Mouse (Mus musculus) CH12.LX (cell line): Measurements from ENCODE around the gene AL732309.1. TPM values are rescaled to one million over a fixed set of nuclear protein-coding genes. Genes with fewer than 3 reads are reported as not detected.

Source experiments
- DNase-seq: peaks from one replicate; pipeline ENCODE4 v3.0.0-alpha.2; 2013; ENCODE audit errors: extremely low read depth
- H3K27ac ChIP-seq: 2 replicates; pipeline ENCODE4 v1.5.1; 2012; ENCODE audit warnings: low read depth, mild to moderate bottlenecking, control low read depth, moderate library complexity; ENCODE audit not compliant: insufficient read depth
- H3K27me3 ChIP-seq: replicated peaks from 2 replicates; pipeline ENCODE3; 2012; ENCODE audit warnings: inconsistent platforms
- H3K36me3 ChIP-seq, 2 experiments: replicated peaks in 1 of 2; 2 replicates each; pipeline versions ENCODE3 to v1.6.1; 2012; ENCODE audit warnings: inconsistent platforms in 1 of 2, low read length in 1 of 2, mild to moderate bottlenecking in 1 of 2, mixed read lengths in 1 of 2, moderate library complexity in 1 of 2; ENCODE audit not compliant: control insufficient read depth in 1 of 2, insufficient read depth in 1 of 2
- H3K4me1 ChIP-seq, 2 experiments: 2 replicates each; pipeline ENCODE4 v1.6.1; 2012; ENCODE audit warnings: inconsistent platforms in 1 of 2, moderate library complexity in 1 of 2; ENCODE audit not compliant: insufficient read depth in 2 of 2, control insufficient read depth in 1 of 2
- H3K4me2 ChIP-seq: 2 replicates; pipeline ENCODE4 v1.6.1; 2012; ENCODE audit warnings: low read depth, mild to moderate bottlenecking, control low read depth; ENCODE audit not compliant: poor library complexity, insufficient read depth, severe bottlenecking
- H3K4me3 ChIP-seq, 3 experiments: fragments of 150-350 bp in 1 of 3; sonication (generic) in 1 of 3; replicated peaks in 1 of 3; 2 replicates each; pipeline versions ENCODE3 to v1.5.1; 2011 to 2012; ENCODE audit warnings: low read depth in 2 of 3, low read length in 2 of 3, mild to moderate bottlenecking in 2 of 3, moderate library complexity in 2 of 3, control low read depth in 1 of 3, improper control_type of control experiment in 1 of 3, inconsistent platforms in 1 of 3, mixed read lengths in 1 of 3; ENCODE audit not compliant: poor library complexity in 1 of 3
- H3K79me2 ChIP-seq: replicated peaks from 2 replicates; pipeline ENCODE4 v1.6.1; 2012; ENCODE audit warnings: mild to moderate bottlenecking, moderate library complexity; ENCODE audit not compliant: control insufficient read depth, poor library complexity, insufficient read depth, severe bottlenecking; ENCODE audit errors: extremely low read depth
- H3K9ac ChIP-seq: 2 replicates; pipeline ENCODE4 v1.6.1; 2012; ENCODE audit warnings: low read depth, mild to moderate bottlenecking, control low read depth, moderate library complexity; ENCODE audit not compliant: insufficient read depth
- H3K9me3 ChIP-seq: replicated peaks from 2 replicates; pipeline ENCODE3; 2012; ENCODE audit warnings: low read length, inconsistent platforms, mixed read lengths
- CHD1 ChIP-seq: IDR thresholded peaks from 2 replicates; pipeline ENCODE4 v1.6.1; 2012; ENCODE audit warnings: low read depth, low read length, improper control_type of control experiment, inconsistent platforms
- CHD2 ChIP-seq: IDR thresholded peaks from 2 replicates; pipeline ENCODE4 v1.6.1; 2011; ENCODE audit warnings: low read length, improper control_type of control experiment
- CTCF ChIP-seq, 2 experiments: IDR thresholded peaks in 1 of 2; conservative IDR thresholded peaks in 1 of 2; 2 replicates each; pipeline ENCODE4 v1.5.1; 2011 to 2012; ENCODE audit warnings: low read depth in 2 of 2, low read length in 2 of 2, improper control_type of control experiment in 1 of 2, inconsistent platforms in 1 of 2, mild to moderate bottlenecking in 1 of 2, moderate library complexity in 1 of 2
- E2F4 ChIP-seq: IDR thresholded peaks from 2 replicates; pipeline ENCODE4 v1.6.1; 2011; ENCODE audit warnings: low read depth, low read length, improper control_type of control experiment; ENCODE audit not compliant: insufficient replicate concordance
- ELF1 ChIP-seq: IDR thresholded peaks from 2 replicates; pipeline ENCODE4 v1.6.1; 2014; ENCODE audit warnings: low read depth, mild to moderate bottlenecking, inconsistent platforms, low read length, improper control_type of control experiment
- EP300 ChIP-seq: IDR thresholded peaks from 2 replicates; pipeline ENCODE4 v1.6.1; 2011; ENCODE audit warnings: low read length, improper control_type of control experiment
- ETS1 ChIP-seq: conservative IDR thresholded peaks from 2 replicates; pipeline ENCODE4 v1.6.1; 2012; ENCODE audit warnings: low read depth, mild to moderate bottlenecking, inconsistent platforms, low read length, improper control_type of control experiment, moderate library complexity
- HCFC1 ChIP-seq: IDR thresholded peaks from 2 replicates; pipeline ENCODE4 v1.6.1; 2012; ENCODE audit warnings: low read depth, mild to moderate bottlenecking, inconsistent platforms, low read length, improper control_type of control experiment
- IRF4 ChIP-seq: IDR thresholded peaks from 2 replicates; pipeline ENCODE4 v1.6.1; 2014; ENCODE audit warnings: low read depth, mild to moderate bottlenecking, inconsistent platforms, low read length, improper control_type of control experiment
- JUN ChIP-seq: IDR thresholded peaks from 2 replicates; pipeline ENCODE4 v1.6.1; 2011; ENCODE audit warnings: low read depth, mild to moderate bottlenecking, low read length, improper control_type of control experiment, moderate library complexity; ENCODE audit not compliant: insufficient read depth
- KAT2A ChIP-seq: IDR thresholded peaks from 2 replicates; pipeline ENCODE4 v1.6.1; 2012; ENCODE audit warnings: low read length, improper control_type of control experiment, inconsistent platforms; ENCODE audit not compliant: insufficient replicate concordance
- MAZ ChIP-seq: IDR thresholded peaks from 2 replicates; pipeline ENCODE4 v1.6.1; 2012; ENCODE audit warnings: low read depth, mild to moderate bottlenecking, inconsistent platforms, low read length, improper control_type of control experiment, moderate library complexity
- MEF2A ChIP-seq: IDR thresholded peaks from 2 replicates; pipeline ENCODE4 v1.6.1; 2014; ENCODE audit warnings: low read depth, mild to moderate bottlenecking, inconsistent platforms, low read length, improper control_type of control experiment, borderline replicate concordance
- MXI1 ChIP-seq: IDR thresholded peaks from 2 replicates; pipeline ENCODE4 v1.6.1; 2011; ENCODE audit warnings: mild to moderate bottlenecking, low read depth, low read length, improper control_type of control experiment
- NELFE ChIP-seq: IDR thresholded peaks from 2 replicates; pipeline ENCODE4 v1.6.1; 2011; ENCODE audit warnings: low read depth, low read length, improper control_type of control experiment
- NRF1 ChIP-seq: IDR thresholded peaks from 2 replicates; pipeline ENCODE4 v1.6.1; 2014; ENCODE audit warnings: low read depth, mild to moderate bottlenecking, inconsistent platforms, low read length, improper control_type of control experiment, moderate library complexity
- PAX5 ChIP-seq: IDR thresholded peaks from 2 replicates; pipeline ENCODE4 v1.6.1; 2012; ENCODE audit warnings: low read length, inconsistent platforms, mixed read lengths
- POLR2AphosphoS2 ChIP-seq: IDR thresholded peaks from 2 replicates; pipeline ENCODE4 v1.6.1; 2011; ENCODE audit warnings: low read depth, low read length, improper control_type of control experiment
- RCOR1 ChIP-seq: conservative IDR thresholded peaks from 2 replicates; pipeline ENCODE4 v1.6.1; 2012; ENCODE audit warnings: low read depth, mild to moderate bottlenecking, inconsistent platforms, low read length, improper control_type of control experiment
- SMC3 ChIP-seq: IDR thresholded peaks from 2 replicates; pipeline ENCODE4 v1.6.1; 2011; ENCODE audit warnings: low read depth, low read length, improper control_type of control experiment
- TBP ChIP-seq: conservative IDR thresholded peaks from 2 replicates; pipeline ENCODE4 v1.6.1; 2011; ENCODE audit warnings: low read depth, low read length, improper control_type of control experiment
- TCF12 ChIP-seq: IDR thresholded peaks from 2 replicates; pipeline ENCODE4 v1.6.1; 2014; ENCODE audit warnings: low read depth, mild to moderate bottlenecking, inconsistent platforms, low read length, improper control_type of control experiment
- USF1 ChIP-seq: IDR thresholded peaks from 2 replicates; pipeline ENCODE4 v1.6.1; 2014; ENCODE audit warnings: low read depth, mild to moderate bottlenecking, inconsistent platforms, low read length, improper control_type of control experiment
- USF2 ChIP-seq: conservative IDR thresholded peaks from 2 replicates; pipeline ENCODE4 v1.6.1; 2011; ENCODE audit warnings: low read depth, low read length, improper control_type of control experiment
- ZKSCAN1 ChIP-seq: IDR thresholded peaks from 2 replicates; pipeline ENCODE4 v1.6.1; 2012; ENCODE audit warnings: low read depth, inconsistent platforms, low read length, improper control_type of control experiment, borderline replicate concordance
- ZMIZ1 ChIP-seq: IDR thresholded peaks from 2 replicates; pipeline ENCODE4 v1.6.1; 2012; ENCODE audit warnings: low read depth, mild to moderate bottlenecking, inconsistent platforms, low read length, improper control_type of control experiment
- dilution Hi-C: fragments of 300-500 bp; cut with MboI; formaldehyde crosslinking; loops from 2 replicates; pipeline ENCODE4 v1.14.3; 2020; ENCODE audit warnings: low sequenced_read_pairs; ENCODE audit not compliant: extremely low pct_unique_long_range_greater_than_20kb, extremely low pct_ligation_motif_present
- in situ Hi-C: fragments of 300-500 bp; cut with MboI; formaldehyde crosslinking; loops from 3 replicates; pipeline ENCODE4 v1.14.3; 2019; ENCODE audit warnings: low sequenced_read_pairs, low pct_ligation_motif_present, low pct_unique_long_range_greater_than_20kb, mixed read lengths
- polyA plus RNA-seq: library from polyadenylated mRNA; unstranded; fragments of >175 nt; gene quantifications from 2 replicates; pipeline ENCODE4 v1.2.1, GENCODE M21; 2012; ENCODE audit warnings: low read depth; ENCODE audit not compliant: insufficient read length
- total RNA-seq, 2 experiments: library from RNA; depleted of rRNA; stranded (reverse); fragments of 300-350 nt in 1 of 2; fragments of >200 nt in 1 of 2; gene quantifications; 2 replicates each; pipeline ENCODE4 v1.2.3; 2012 to 2014

The AL732309.1 gene
- total and polyA plus RNA-seq, 3 experiments = 4.5 to 8.9 (median 6.7) TPM

DNA sequence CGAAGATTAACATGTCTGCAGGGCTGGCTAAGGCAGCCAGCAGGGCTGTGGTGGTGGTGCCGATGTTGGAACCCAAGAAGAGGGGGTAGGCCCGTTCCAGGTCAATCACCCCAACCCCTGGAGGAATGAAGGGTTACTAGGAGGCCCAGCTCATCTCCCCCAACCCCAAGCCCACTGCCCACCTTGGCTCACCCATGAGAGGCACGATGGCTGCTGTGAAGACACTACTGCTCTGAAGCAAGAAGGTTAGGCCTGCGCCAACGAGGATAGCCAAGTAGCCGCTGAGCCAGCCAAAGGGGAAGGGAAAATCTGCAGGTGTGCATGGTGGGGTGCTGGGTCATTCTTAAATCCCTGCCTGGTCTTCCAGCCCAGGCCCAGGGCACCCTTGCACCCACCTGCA, 16.1 kb downstream of the AL732309.1 start:
- H3K4me1 ChIP-seq = peaks cover 4 to 25% of the 10 kb centered on the region in 2 experiments; a peak in 3 of 4 replicates
- H3K9ac ChIP-seq = no peak overlapping the region
- TF ChIP-seq ELF1 (no peak), KAT2A (no peak), CHD1 (no peak), E2F4 (no peak), SMC3 (no peak), USF2 (no peak), EP300 (no peak), ZKSCAN1 (no peak), USF1 (no peak), CHD2 (no peak), MEF2A (no peak), IRF4 (no peak), MAZ (no peak), CTCF (conservative IDR thresholded peaks at IDR 0.05 in 1 of 2, IDR thresholded peaks at IDR 0.05 in 1 of 2; ENCODE audit: low read depth in 2 of 2, low read length in 2 of 2) (no peak), RCOR1 (no peak), MXI1 (no peak), ETS1 (no peak), HCFC1 (no peak)
- H3K36me3 ChIP-seq = no peaks in the 10 kb centered on the region
- no peak overlapping the region for H3K4me3 ChIP-seq
- dilution Hi-C loops (no loop called here), in situ Hi-C loops (no loop called here)
- H3K27me3 ChIP-seq = peaks cover 65% of the 10 kb centered on the region
- H3K9me3 ChIP-seq = no peaks in the 10 kb centered on the region
- H3K79me2 ChIP-seq = no peaks in the 10 kb centered on the region
- no peak overlapping the region for H3K27ac ChIP-seq
- no peak overlapping the region for H3K4me2 ChIP-seq
- no peak for DNase-seq

DNA sequence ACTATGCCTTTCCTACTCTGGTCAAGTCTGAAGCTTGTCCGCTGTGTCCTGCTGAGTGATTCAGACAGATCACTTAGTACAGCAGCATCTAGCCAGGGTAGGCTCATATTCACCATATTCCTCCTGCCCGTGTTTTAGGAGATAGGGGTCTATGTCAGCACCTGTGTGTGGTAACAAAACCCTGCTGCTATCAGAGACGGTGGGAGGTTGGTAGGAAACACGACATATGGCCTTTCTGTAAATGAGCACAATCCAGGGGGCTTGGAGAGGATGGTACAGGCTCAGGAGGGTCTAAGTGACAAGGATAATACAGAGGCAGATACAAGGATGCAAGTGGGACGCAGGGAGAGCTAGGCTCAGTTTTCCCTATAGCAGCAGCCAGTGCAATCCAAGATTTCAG, 17.1 kb downstream of the AL732309.1 start:
- Histone ChIP-seq H3K27ac (no peak overlapping the region), H3K4me1 (peaks cover 4 to 27% of the 10 kb centered on the region in 2 experiments; a peak in 3 of 4 replicates), H3K9me3 (no peaks in the 10 kb centered on the region), H3K36me3 (no peaks in the 10 kb centered on the region), H3K4me3 (no peak overlapping the region), H3K4me2 (no peak overlapping the region), H3K9ac (no peak overlapping the region), H3K79me2 (no peaks in the 10 kb centered on the region), H3K27me3 (peaks cover 55% of the 10 kb centered on the region)
- TF ChIP-seq TBP (no peak), ZMIZ1 (no peak), TCF12 (no peak), NELFE (no peak), JUN (no peak), EP300 (no peak), MAZ (no peak), PAX5 (no peak), USF2 (no peak), MXI1 (no peak), SMC3 (no peak), HCFC1 (no peak), RCOR1 (no peak), POLR2AphosphoS2 (no peak), NRF1 (no peak)
- in situ Hi-C loops = no loop called here
- dilution Hi-C loops = no loop called here
- DNase-seq = no peak
